Mouse (Mus musculus) lung, postnatal 0 days (tissue): Measurements from ENCODE around the gene Ttc4.

ENCODE experiments used
- CTCF ChIP-seq: IDR thresholded peaks from 2 replicates; pipeline ENCODE4 v1.5.1; 2016; ENCODE audit warnings: antibody characterized with exemption, mild to moderate bottlenecking
- EP300 ChIP-seq: IDR thresholded peaks from 2 replicates; pipeline ENCODE4 v1.6.1; 2016; ENCODE audit warnings: antibody characterized with exemption, mild to moderate bottlenecking, control low read depth

DNA sequence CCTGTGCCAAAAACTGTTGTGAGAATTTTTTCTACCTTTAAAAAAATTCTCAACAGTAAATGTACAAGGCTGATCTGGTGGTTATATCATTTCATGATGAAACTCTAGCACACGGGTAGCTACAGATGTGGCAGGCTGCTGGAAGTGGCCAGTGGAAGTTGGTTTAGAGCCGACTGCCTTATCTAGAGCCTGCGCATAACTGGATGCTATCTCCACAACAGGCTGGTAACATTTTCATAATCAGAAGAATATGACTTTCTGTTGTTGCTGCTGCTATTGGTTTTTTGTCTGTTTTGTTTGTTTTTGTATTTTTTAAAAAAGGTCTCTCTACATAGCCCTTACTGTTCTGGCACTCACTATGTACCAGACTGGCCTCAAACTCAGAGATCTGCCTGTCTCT lies 26.2 kb downstream of the Ttc4 start:
- TF ChIP-seq CTCF (no peak), EP300 (no peak)
